Mouse (Mus musculus) MEL (cell line): ENCODE data around the gene Elf5. TPM values are rescaled to one million over a fixed set of nuclear protein-coding genes. Genes with fewer than 3 reads are reported as not detected.
A peak's percentile ranks its signal among the peaks of the same experiment; 100 is the strongest.

Experiments used
- DNase-seq: peaks from one replicate; pipeline ENCODE4 v3.0.0; 2011; ENCODE audit warnings: low read depth, low spot score
- H3K27ac ChIP-seq: 2 replicates; pipeline ENCODE4 v1.5.1; 2012; ENCODE audit warnings: low read depth, mild to moderate bottlenecking, control low read depth, low read length, moderate library complexity; ENCODE audit not compliant: control insufficient read depth
- H3K27me3 ChIP-seq, 2 experiments: fragments of 150-350 bp in 1 of 2; sonication (generic) in 1 of 2; 2 replicates each; pipeline ENCODE4 v1.6.1; 2012; ENCODE audit warnings: low read length in 2 of 2, mild to moderate bottlenecking in 2 of 2, improper control_type of control experiment in 1 of 2, moderate library complexity in 1 of 2; ENCODE audit not compliant: insufficient read depth in 2 of 2, control insufficient read depth in 1 of 2
- H3K36me3 ChIP-seq, 2 experiments: 2 replicates each; pipeline ENCODE4 v1.6.1; 2012 to 2014; ENCODE audit warnings: low read length in 2 of 2, improper control_type of control experiment in 1 of 2, inconsistent platforms in 1 of 2, mild to moderate bottlenecking in 1 of 2; ENCODE audit not compliant: insufficient read depth in 2 of 2, control insufficient read depth in 1 of 2
- H3K4me1 ChIP-seq, 2 experiments: fragments of 150-350 bp in 1 of 2; sonication (generic) in 1 of 2; 2 replicates each; pipeline ENCODE4 v1.6.1; 2012; ENCODE audit warnings: low read length in 2 of 2, improper control_type of control experiment in 1 of 2, mild to moderate bottlenecking in 1 of 2; ENCODE audit not compliant: insufficient read depth in 2 of 2, control insufficient read depth in 1 of 2
- H3K4me3 ChIP-seq, 2 experiments: fragments of 150-350 bp in 1 of 2; sonication (generic) in 1 of 2; 2 replicates each; pipeline ENCODE4 v1.5.1; 2012; ENCODE audit warnings: low read depth in 2 of 2, low read length in 2 of 2, mild to moderate bottlenecking in 2 of 2, moderate library complexity in 2 of 2, control low read depth in 1 of 2, improper control_type of control experiment in 1 of 2; ENCODE audit not compliant: control insufficient read depth in 1 of 2, insufficient read depth in 1 of 2
- H3K79me2 ChIP-seq: 2 replicates; pipeline ENCODE4 v1.6.1; 2012; ENCODE audit warnings: mild to moderate bottlenecking, low read length, moderate library complexity; ENCODE audit not compliant: control insufficient read depth, poor library complexity, insufficient read depth
- H3K9ac ChIP-seq: 2 replicates; pipeline ENCODE4 v1.6.1; 2012; ENCODE audit warnings: low read depth, mild to moderate bottlenecking, control low read depth, low read length, moderate library complexity; ENCODE audit not compliant: control insufficient read depth, poor library complexity, severe bottlenecking
- H3K9me3 ChIP-seq: fragments of 150-350 bp; sonication (generic); replicated peaks from 2 replicates; pipeline ENCODE4 v1.6.1; 2012; ENCODE audit warnings: mild to moderate bottlenecking, low read length, improper control_type of control experiment, moderate library complexity; ENCODE audit not compliant: insufficient read depth
- BHLHE40 ChIP-seq: IDR thresholded peaks from 2 replicates; pipeline ENCODE4 v1.6.1; 2012; ENCODE audit warnings: low read depth, mild to moderate bottlenecking, inconsistent platforms, low read length, improper control_type of control experiment, borderline replicate concordance
- CHD2 ChIP-seq: IDR thresholded peaks from 2 replicates; pipeline ENCODE4 v1.6.1; 2011; ENCODE audit warnings: low read length, improper control_type of control experiment
- CTCF ChIP-seq, 3 experiments: IDR thresholded peaks in 2 of 3; conservative IDR thresholded peaks in 1 of 3; 2 replicates each; pipeline ENCODE4 v1.5.1; 2011 to 2012; ENCODE audit warnings: low read length in 3 of 3, low read depth in 2 of 3, mild to moderate bottlenecking in 2 of 3, improper control_type of control experiment in 1 of 3, inconsistent platforms in 1 of 3, mixed read lengths in 1 of 3, moderate library complexity in 1 of 3; ENCODE audit not compliant: control insufficient read depth in 1 of 3, insufficient read depth in 1 of 3, poor library complexity in 1 of 3, severe bottlenecking in 1 of 3
- E2F4 ChIP-seq: IDR thresholded peaks from 2 replicates; pipeline ENCODE4 v1.6.1; 2011; ENCODE audit warnings: low read depth, low read length, improper control_type of control experiment, borderline replicate concordance
- ELF1 ChIP-seq: IDR thresholded peaks from 2 replicates; pipeline ENCODE4 v1.6.1; 2014; ENCODE audit warnings: low read depth, mild to moderate bottlenecking, inconsistent platforms, low read length, improper control_type of control experiment, moderate library complexity
- EP300 ChIP-seq, 2 experiments: IDR thresholded peaks; 2 replicates each; pipeline ENCODE4 v1.6.1; 2011; ENCODE audit warnings: improper control_type of control experiment in 2 of 2, low read length in 2 of 2, low read depth in 1 of 2, mild to moderate bottlenecking in 1 of 2
- MAFK ChIP-seq: IDR thresholded peaks from 2 replicates; pipeline ENCODE4 v1.6.1; 2011; ENCODE audit warnings: low read depth, mild to moderate bottlenecking, low read length, improper control_type of control experiment, borderline replicate concordance
- MAZ ChIP-seq: IDR thresholded peaks from 2 replicates; pipeline ENCODE4 v1.6.1; 2012; ENCODE audit warnings: low read depth, mild to moderate bottlenecking, inconsistent platforms, low read length, improper control_type of control experiment
- NELFE ChIP-seq: IDR thresholded peaks from 2 replicates; pipeline ENCODE4 v1.6.1; 2011; ENCODE audit warnings: low read depth, low read length, improper control_type of control experiment
- NRF1 ChIP-seq: IDR thresholded peaks from 2 replicates; pipeline ENCODE4 v1.6.1; 2014; ENCODE audit warnings: low read depth, mild to moderate bottlenecking, inconsistent platforms, low read length, improper control_type of control experiment, moderate library complexity; ENCODE audit not compliant: poor library complexity, insufficient read depth, severe bottlenecking
- POLR2AphosphoS2 ChIP-seq: IDR thresholded peaks from 2 replicates; pipeline ENCODE4 v1.6.1; 2011; ENCODE audit warnings: low read length, improper control_type of control experiment
- POLR2AphosphoS5 ChIP-seq: IDR thresholded peaks from 2 replicates; pipeline ENCODE4 v1.6.1; 2012; ENCODE audit warnings: low read depth, borderline replicate concordance, mild to moderate bottlenecking, inconsistent platforms, low read length, moderate library complexity, mixed read lengths
- RAD21 ChIP-seq: IDR thresholded peaks from 2 replicates; pipeline ENCODE4 v1.6.1; 2011; ENCODE audit warnings: mild to moderate bottlenecking, low read depth, low read length, improper control_type of control experiment
- SMC3 ChIP-seq: IDR thresholded peaks from 2 replicates; pipeline ENCODE4 v1.6.1; 2011; ENCODE audit warnings: low read depth, low read length, improper control_type of control experiment
- UBTF ChIP-seq: IDR thresholded peaks from 2 replicates; pipeline ENCODE4 v1.6.1; 2012; ENCODE audit warnings: low read depth, mild to moderate bottlenecking, inconsistent platforms, low read length, improper control_type of control experiment, moderate library complexity, borderline replicate concordance; ENCODE audit not compliant: insufficient read depth
- ZC3H11A ChIP-seq: IDR thresholded peaks from 2 replicates; pipeline ENCODE4 v1.6.1; 2012; ENCODE audit warnings: low read depth, mild to moderate bottlenecking, inconsistent platforms, low read length, improper control_type of control experiment
- ZKSCAN1 ChIP-seq: IDR thresholded peaks from 2 replicates; pipeline ENCODE4 v1.6.1; 2012; ENCODE audit warnings: low read depth, mild to moderate bottlenecking, inconsistent platforms, low read length, improper control_type of control experiment, moderate library complexity
- ZMIZ1 ChIP-seq: IDR thresholded peaks from 2 replicates; pipeline ENCODE4 v1.6.1; 2012; ENCODE audit warnings: low read depth, mild to moderate bottlenecking, inconsistent platforms, low read length, improper control_type of control experiment, moderate library complexity
- polyA plus RNA-seq, 2 experiments: library from polyadenylated mRNA; stranded (reverse) in 1 of 2; unstranded in 1 of 2; fragments of >175 nt in 1 of 2; fragments of >200 nt in 1 of 2; gene quantifications; 2 replicates each; pipeline versions ENCODE4 v1.2.1 to v1.2.4; 2012; ENCODE audit warnings: low replicate concordance in 2 of 2, low read depth in 1 of 2; ENCODE audit not compliant: insufficient read length in 2 of 2, insufficient read depth in 1 of 2, missing spikeins in 1 of 2
- total RNA-seq: library from RNA; depleted of rRNA; stranded (reverse); fragments of 300-350 nt; gene quantifications from 2 replicates; pipeline ENCODE4 v1.2.3, GENCODE M21; 2012

Gene Elf5
- total and polyA plus RNA-seq, 3 experiments: 0.07 TPM; not detected in 2

- no peak for TF ChIP-seq SMC3
- peak; percentile 92 for TF ChIP-seq MAFK
- TF ChIP-seq POLR2AphosphoS5: no peak
- TF ChIP-seq MAZ: no peak
- TF ChIP-seq UBTF: no peak
- peak; percentile 62 for TF ChIP-seq NELFE
- peak; percentile 55 to 67; a peak in 3 of 4 replicates for TF ChIP-seq EP300 (IDR thresholded peaks at IDR 0.05; ENCODE audit: low read depth in 1 of 2, low read length in 2 of 2)
- TF ChIP-seq BHLHE40: no peak
- no peak for TF ChIP-seq CTCF (IDR thresholded peaks at IDR 0.05 in 2 of 3, conservative IDR thresholded peaks at IDR 0.05 in 1 of 3; ENCODE audit: control insufficient read depth in 1 of 3, insufficient read depth in 1 of 3, low read depth in 2 of 3, low read length in 3 of 3, poor library complexity in 1 of 3, severe bottlenecking in 1 of 3)
- TF ChIP-seq RAD21: no peak
Observed at GRCm38 (mm10) chr2:103480240-103480639, 68.8 kb downstream of the Elf5 start (continued).

- H3K9me3 ChIP-seq: no peaks in the 10 kb centered on the region
- H3K36me3 ChIP-seq: peaks cover 10 to 32% of the 10 kb centered on the region in 2 experiments
- peak overlapping the region; percentile 96 for H3K27ac ChIP-seq
- H3K4me3 ChIP-seq: no peak overlapping the region; a peak in 1 of 4 replicates
- peak; percentile 18 for DNase-seq
- H3K79me2 ChIP-seq: peaks cover 45% of the 10 kb centered on the region
- TF ChIP-seq ZC3H11A (no peak), NRF1 (no peak), POLR2AphosphoS2 (no peak), ZKSCAN1 (no peak), UBTF (no peak), E2F4 (no peak), CHD2 (no peak), ELF1 (no peak), ZMIZ1 (no peak)
- no peaks in the 10 kb centered on the region for H3K27me3 ChIP-seq
- H3K4me1 ChIP-seq: peaks cover 33 to 38% of the 10 kb centered on the region in 2 experiments
- H3K9ac ChIP-seq: peak overlapping the region; percentile 71
Observed at GRCm38 (mm10) chr2:103480871-103481270, 69.4 kb downstream of the Elf5 start.
